Mouse (Mus musculus) layer of hippocampus, postnatal 36 days (tissue): Measurements from ENCODE around the gene Inpp5f. TPM values are rescaled to one million over a fixed set of nuclear protein-coding genes. Genes with fewer than 3 reads are reported as not detected.
A peak's percentile ranks its signal among the peaks of the same experiment; 100 is the strongest.
"Not testable (repeated sequence)": the region's sequence is repeated elsewhere in the genome, so short reads cannot be mapped to it uniquely, and the experiment has no call there.

Experiments
- DNase-seq, 2 experiments: peaks; one replicate each; pipeline ENCODE4 v3.0.0; 2022
- total RNA-seq, 2 experiments: library from RNA; stranded (reverse); gene quantifications; 2 replicates each; pipeline ENCODE4 v1.2.3; 2021

The Inpp5f gene
- total RNA-seq = 100 to 1,000 TPM; 113 to 130 TPM

- peak; percentile 96 to 97 for DNase-seq
These were observed at the start of gene Inpp5f for GRCm38 (mm10) chr7:128610897-128611798. TSS of gene Inpp5f (plus strand) at chr7:128611328.

- no peak for DNase-seq
These were observed 47.8 kb upstream of the Inpp5f start for GRCm38 (mm10) chr7:128563373-128563772.

DNA sequence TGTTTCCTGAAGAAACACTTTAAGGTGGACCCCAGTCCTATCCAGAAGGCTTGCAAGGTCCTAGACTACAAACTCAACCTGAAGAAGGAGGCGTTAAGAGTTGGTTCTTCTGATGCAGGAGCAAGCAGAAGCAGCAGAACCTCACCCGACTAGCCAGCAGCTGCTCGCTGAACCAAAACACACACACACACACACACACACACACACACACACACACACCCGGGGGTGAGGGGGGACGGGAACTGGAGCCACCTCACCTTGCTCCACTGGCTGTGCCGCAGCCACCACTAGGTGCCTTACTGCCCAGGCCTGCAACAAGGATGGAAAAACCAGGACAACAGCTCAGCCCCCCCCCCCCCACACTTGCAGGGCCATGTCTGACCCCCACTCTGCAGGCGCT lies 44.8 kb upstream of the Inpp5f start:
- no peak for DNase-seq

- DNase-seq = no peak
These were observed 43.4 kb upstream of the Inpp5f start for GRCm38 (mm10) chr7:128567561-128568244.

- DNase-seq = not testable (repeated sequence)
These were observed 41.7 kb upstream of the Inpp5f start for GRCm38 (mm10) chr7:128569429-128569828.

DNA sequence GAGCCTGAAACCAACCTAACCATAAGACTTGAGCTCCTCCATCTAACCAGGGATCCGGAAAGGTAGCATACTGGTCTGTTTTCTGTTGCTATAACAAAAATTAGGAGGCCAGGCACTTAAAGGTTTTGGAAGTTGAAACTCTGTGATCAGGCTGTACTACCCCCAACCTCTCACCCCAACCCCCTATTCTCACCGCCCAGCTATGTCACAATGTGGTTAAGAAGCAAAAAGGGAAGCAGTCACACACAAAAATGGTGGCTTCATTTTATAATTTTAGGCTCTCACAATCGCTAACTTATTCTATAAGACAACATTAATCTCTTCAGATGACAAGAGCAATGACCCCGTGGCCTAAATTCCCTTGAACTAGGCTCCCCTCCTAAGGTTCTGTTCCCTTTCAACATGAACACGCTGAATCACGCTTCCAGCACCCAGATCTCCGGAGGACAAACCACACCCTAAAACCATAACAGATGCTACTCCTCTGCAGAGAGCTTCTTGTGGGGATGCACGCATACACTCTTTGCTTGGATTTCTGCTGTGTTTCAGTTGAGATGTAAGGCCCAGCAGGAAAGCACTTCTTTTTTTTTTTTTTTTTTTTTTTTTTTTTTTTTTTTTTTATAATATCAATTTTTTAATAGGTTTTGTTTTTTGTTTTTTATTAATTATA lies 41.0 kb upstream of the Inpp5f start:
- DNase-seq = no peak

DNA sequence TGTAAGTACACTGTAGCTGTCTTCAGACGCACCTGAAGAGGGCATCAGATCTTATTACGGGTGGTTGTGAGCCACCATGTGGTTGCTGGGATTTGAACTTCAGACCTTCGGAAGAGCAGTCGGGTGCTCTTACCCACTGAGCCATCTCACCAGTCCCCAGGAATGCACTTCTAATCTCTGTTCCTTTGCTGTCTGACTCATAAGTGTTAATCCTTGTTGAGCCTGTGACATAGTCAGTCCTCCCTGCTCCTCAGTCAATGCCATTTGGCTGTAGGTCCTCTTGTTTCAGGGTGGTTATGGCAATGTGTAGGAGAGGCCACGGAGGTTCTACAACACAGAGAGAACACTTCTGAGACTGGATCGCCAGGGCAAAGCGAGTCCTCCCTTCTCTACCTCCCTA lies 40.5 kb upstream of the Inpp5f start:
- DNase-seq = not testable (repeated sequence)

- no peak for DNase-seq
These were observed 39.1 kb upstream of the Inpp5f start for GRCm38 (mm10) chr7:128572030-128572429.

DNA sequence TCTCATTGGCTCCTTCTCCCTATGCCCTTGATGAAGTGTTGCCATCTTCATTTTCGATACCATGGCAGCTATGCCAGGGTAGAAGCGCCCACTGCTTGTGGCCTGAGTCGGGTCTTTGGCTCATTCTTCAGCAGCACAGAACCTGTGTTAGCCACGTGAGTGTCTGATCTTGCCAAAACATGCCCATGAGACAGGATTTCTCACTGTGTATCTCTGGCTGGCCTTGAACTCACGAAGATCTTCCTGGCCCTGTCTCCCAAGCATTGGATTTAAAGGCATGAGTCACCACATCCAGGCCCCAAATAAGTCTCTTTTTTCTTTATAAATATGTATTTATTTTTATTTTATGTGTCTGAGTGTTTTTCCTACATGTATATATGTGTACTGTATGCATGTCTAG lies 35.9 kb upstream of the Inpp5f start:
- no peak for DNase-seq

DNA sequence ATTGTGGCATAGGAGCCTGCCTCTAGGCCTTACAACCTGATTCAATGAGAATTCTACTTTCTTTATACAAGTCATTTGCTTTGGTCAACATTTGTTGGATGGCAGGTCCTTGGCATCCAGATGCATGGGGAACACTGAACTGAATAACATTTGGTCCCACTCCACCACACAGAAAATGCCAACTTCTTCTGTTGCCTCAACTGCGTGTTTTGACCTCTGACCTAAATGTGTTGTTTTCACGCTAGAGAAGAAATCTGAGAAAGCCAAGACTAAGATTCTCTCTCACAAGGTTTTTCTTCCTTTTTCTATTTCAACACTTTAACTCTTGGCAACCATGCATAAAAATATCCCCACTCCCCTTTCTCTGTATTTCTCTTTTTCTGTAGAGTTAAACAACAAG lies 35.3 kb upstream of the Inpp5f start:
- DNase-seq = no peak

GRCm38 (mm10) chr7:128577607-128578006 lies 33.5 kb upstream of the Inpp5f start:
- DNase-seq = no peak

DNA sequence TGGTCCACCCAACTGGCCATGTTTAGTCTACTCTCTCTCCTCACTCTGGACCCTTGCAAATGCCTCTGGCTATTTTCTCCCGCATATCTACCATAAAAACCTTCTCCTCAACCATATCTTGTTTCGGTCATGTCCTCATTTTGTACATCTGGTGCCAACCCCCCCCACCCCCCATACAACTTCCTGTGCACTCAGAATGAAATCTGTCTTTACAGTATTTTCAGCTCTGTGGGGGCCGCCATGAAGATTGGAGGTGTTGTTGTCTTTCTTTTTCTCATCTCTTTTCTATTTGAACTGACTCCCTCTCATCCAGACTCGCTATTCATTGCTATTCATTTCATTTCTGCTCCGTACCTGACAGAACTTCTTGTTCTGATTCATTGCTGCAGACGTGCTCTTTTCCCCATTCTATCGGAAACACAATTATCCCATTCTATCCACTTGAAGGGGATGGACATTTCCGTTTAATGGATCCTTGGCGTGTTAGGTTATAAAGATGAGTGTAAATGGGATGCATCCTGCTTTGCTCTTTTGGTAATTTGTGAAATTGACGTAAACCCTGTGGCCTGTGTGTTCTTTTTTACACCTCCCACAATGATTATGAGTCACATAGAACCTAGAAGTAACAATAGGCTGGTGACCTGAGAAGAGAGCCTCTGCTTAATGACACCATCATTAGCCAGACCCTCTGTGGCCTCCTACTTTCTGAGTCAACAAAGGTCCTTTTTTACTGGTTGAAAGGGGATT lies 32.8 kb upstream of the Inpp5f start:
- DNase-seq = no peak

GRCm38 (mm10) chr7:128579381-128579780 lies 31.7 kb upstream of the Inpp5f start:
- DNase-seq = no peak

DNA sequence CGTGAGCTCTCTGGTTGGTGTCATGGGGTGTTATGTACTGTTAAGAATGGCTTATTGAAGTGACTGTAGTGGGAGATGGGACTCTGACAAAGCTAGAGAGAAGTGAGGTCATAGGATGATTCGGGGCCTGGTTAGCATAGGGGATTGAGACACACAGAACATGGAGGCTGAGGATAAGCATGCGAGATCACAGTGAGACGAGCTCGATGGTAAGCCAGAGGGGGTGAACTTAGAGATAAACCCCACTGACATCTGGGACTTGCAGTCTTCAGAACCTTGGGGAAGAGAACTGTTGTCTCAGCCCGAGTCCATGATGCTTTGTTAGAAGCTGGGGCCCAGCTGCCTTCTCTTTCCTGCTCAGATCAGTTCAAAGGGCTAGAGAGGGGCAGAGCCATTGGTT lies 30.8 kb upstream of the Inpp5f start:
- no peak for DNase-seq

GRCm38 (mm10) chr7:128581864-128582484 lies 29.2 kb upstream of the Inpp5f start:
- no peak for DNase-seq

DNA sequence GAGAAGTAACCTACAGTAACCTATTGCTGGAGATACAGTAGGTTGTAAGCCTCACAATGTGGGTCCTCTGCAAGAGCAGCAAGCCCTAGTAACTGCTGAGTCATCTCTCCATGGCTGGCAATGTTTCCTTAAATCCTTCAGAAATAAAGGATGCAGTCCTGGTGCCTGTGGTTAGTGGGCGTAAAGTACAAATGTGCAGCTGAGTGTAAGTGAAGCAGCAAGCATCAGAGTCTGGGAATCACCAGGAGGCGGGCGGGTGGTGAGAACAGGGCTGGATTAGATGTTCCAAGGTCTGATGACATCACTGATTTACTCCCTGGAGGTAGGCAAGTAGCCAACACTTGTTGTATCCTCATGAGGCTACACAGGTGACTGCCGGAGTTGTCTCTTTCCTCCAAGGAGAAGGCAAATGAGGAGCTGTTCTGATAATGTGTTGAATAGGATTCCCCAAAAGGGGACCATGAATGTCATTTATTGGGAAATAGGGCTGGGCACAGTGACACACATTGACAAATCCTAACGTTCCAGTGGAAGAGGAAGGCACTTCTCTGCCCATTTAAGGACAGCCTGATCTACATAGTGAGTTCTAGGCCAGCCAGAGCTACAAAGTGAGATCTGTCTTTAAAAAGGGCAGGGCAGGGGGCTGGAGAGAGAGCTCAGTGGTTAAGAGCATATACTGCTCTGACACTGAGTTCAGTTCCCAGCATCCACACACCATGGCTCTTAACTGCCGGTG lies 27.7 kb upstream of the Inpp5f start:
- peak; percentile 56 to 59 for DNase-seq

GRCm38 (mm10) chr7:128587334-128587933 lies 23.7 kb upstream of the Inpp5f start:
- no peak for DNase-seq

DNA sequence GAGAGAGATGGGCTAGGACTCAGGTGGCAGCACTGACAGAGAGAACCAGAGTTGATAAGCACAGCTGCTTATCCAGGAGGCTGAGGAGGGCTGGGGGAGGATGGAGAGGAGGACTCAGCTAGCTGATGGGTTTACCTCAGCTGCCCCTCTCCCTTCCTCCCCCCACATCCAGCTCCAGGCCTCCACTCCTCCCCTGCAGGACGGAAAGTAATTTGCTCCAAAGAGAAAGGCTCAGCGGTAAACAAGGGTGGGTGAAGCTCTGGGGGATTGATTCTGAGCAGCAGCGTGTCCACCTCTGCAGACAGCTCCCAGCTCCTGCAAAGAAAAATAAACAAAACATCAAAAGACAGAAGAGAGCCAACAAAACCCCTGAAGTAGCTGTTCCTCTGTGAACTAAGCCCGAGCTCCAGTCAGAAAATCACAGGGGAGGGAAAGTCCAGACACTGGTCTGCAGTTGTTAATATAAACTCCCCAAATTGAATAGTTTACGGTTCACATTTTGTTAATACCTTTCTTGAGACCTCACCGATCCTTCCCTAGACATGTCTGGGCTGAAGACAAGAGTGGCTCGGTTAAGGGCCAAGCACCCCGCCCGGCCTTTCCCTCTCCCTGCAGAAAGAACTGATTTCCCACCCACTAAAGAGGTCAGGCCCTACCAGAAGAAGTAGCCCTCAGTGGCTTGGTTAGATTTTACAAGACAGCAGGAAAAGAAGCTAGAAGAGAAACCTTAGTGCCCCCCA lies 19.6 kb upstream of the Inpp5f start:
- DNase-seq = peak in 1 of 2 experiments; percentile 16

DNA sequence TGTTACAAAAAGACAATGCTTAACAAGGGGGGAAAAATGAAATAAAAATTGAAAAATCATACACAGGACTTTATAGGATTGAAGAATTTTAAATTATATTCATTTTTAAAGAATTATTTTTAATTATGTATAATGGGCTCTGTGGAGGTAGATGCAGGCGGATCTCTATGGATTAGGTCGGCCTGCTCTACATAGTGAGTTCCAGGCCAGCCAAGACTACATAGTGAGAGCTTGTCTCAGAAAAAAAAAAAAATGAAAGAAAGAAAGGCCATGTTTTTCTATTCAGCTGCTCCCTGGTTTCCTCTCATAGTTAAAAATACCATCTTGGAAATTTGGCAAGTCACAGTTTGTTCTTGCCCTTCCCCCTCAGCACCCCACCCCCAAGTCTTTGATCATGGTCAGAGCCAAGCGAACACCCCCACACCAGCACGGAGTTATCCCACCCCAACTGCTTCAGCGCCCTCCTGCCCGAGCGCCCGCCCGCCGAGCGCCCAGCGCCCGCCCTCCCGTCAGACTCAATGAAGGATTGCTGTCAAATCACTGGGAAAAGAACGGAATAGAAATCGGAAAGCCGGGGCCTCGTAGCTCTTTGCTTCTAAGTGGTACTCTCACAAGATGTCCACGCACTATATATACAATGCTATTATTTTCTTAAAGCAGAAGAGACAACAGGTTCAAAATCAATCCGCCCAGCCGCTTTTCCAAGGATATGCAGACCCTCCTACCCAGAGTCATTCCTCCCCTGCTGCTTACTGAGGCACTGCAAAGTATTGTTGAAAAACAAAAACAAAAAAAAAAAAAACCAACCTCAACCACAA lies 18.8 kb upstream of the Inpp5f start:
- peak; percentile 62 to 72 for DNase-seq
